Mouse (Mus musculus): Measurements from ENCODE around the gene L2hgdh.

- no peak for TF ChIP-seq CTCF (IDR thresholded peaks at IDR 0.05; ENCODE audit: low read depth, low read length)
- TF ChIP-seq POLR2A (IDR thresholded peaks at IDR 0.05; ENCODE audit: extremely low read depth, insufficient read depth, low read length): no peak
Measured at GRCm38 (mm10) chr12:69681566-69682061, 43.1 kb downstream of the L2hgdh start, which contains the start of gene Sos2.
